Mouse (Mus musculus): Measurements from ENCODE around the gene Rhbdf2. TPM values are rescaled to one million over a fixed set of nuclear protein-coding genes. Genes with fewer than 3 reads are reported as not detected.

Rhbdf2 gene
- polyA plus RNA-seq, 1 experiment from 2014 or later, result 9.8 TPM

DNA sequence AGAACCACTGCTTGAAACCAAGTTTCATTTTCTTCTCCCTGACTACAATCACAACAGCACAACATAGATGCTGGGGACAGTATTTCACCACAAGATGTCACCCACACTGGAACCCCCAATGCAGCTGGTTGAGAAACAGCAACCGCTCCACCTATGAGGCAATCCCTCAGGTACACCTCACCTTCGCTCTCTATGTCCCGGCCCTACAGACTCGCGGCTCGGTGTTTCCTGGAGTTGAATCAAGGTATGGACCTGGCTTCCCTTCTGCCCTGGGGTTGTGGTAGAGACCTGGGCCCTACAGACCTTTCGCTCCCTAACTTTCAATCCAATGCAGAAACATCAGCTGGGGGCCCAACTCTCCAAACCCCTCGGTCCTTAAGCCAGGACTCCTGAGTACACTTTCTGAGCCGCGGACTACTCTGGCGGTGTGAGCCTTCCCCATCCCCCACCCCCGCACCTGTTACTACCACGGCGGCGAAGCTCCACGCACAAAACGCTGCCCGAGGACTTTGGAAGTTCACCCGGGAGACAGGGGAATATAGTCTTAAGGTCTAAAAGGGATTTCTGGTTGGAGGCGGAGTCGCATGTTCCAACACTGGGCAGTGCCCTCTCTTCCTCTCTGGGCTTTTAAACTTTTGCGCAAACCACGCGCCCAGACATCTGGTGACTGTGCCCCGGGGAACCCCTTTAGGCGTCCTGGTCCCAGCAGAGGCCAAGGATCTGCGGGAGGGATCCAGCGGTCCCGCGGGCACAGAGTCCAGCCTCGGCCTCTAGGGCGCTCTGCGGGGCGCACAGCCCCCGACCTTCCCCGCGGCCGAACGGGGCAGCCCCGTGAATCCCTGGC is 3.3 kb downstream of the Rhbdf2 start:
- H3K27ac ChIP-seq (ENCODE audit: low read depth), result peak overlapping the region; percentile 40; the same call in 1 of the 2 replicates
- no peaks in the 10 kb centered on the region for H3K27me3 ChIP-seq (ENCODE audit: insufficient read depth, low read length)
- DNase-seq, result no peak
- H3K4me1 ChIP-seq (ENCODE audit: insufficient read depth), result peaks cover 42% of the 10 kb centered on the region
- no peaks in the 10 kb centered on the region for H3K9me3 ChIP-seq (ENCODE audit: low read depth, low read length)
- H3K4me3 ChIP-seq (ENCODE audit: low read depth, low read length), result peak overlapping the region; percentile 70
- peak overlapping the region; percentile 70 for H3K9ac ChIP-seq
- H3K36me3 ChIP-seq (ENCODE audit: insufficient read depth), result no peaks in the 10 kb centered on the region
- no peak; the same call in 1 of the 2 replicates for ATAC-seq (ENCODE audit: insufficient read depth)
- peak overlapping the region; percentile 89 for H3K4me2 ChIP-seq
- 7% methylated on average over 40 of the region's 40 CpGs for WGBS
- TF ChIP-seq CTCF (IDR thresholded peaks at IDR 0.05; ENCODE audit: low read depth), result peak; percentile 1; the same call in 1 of the 2 replicates

DNA sequence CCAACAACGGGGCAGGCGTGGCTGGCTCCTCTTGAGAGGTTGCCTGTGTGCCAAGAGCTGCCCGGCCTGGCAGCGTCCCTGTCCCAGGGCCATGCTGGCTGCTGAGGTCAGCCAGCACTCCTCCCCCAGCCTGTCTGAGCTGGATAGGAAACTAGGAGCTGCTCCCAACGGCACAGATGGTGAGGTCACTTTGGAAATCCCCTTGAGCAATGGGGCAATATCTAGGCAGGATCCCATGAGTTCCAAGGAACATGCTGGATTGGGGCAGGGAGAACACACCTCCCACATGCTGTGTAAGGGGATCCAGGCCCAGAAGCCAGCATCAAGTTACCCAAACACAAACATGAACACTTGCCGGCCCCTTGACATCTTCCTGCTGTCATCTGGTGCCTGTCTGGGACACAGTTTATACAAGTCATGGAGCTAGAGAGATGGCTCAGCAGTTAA is 5.5 kb downstream of the Rhbdf2 start:
- H3K4me2 ChIP-seq, result peak overlapping the region; percentile 89
- WGBS, result 10% methylated on average over 6 of the region's 6 CpGs
- H3K36me3 ChIP-seq (ENCODE audit: insufficient read depth), result no peaks in the 10 kb centered on the region
- no peak overlapping the region for H3K4me3 ChIP-seq (ENCODE audit: low read depth, low read length)
- peak; percentile 78 for ATAC-seq (ENCODE audit: insufficient read depth)
- peaks cover 50% of the 10 kb centered on the region for H3K4me1 ChIP-seq (ENCODE audit: insufficient read depth)
- no peaks in the 10 kb centered on the region for H3K27me3 ChIP-seq (ENCODE audit: insufficient read depth, low read length)
- peak overlapping the region; percentile 84 for H3K27ac ChIP-seq (ENCODE audit: low read depth)
- H3K9ac ChIP-seq, result peak overlapping the region; percentile 25
- DNase-seq, result peak; percentile 90
- no peak for TF ChIP-seq CTCF (IDR thresholded peaks at IDR 0.05; ENCODE audit: low read depth)
- H3K9me3 ChIP-seq (ENCODE audit: low read depth, low read length), result no peaks in the 10 kb centered on the region

DNA sequence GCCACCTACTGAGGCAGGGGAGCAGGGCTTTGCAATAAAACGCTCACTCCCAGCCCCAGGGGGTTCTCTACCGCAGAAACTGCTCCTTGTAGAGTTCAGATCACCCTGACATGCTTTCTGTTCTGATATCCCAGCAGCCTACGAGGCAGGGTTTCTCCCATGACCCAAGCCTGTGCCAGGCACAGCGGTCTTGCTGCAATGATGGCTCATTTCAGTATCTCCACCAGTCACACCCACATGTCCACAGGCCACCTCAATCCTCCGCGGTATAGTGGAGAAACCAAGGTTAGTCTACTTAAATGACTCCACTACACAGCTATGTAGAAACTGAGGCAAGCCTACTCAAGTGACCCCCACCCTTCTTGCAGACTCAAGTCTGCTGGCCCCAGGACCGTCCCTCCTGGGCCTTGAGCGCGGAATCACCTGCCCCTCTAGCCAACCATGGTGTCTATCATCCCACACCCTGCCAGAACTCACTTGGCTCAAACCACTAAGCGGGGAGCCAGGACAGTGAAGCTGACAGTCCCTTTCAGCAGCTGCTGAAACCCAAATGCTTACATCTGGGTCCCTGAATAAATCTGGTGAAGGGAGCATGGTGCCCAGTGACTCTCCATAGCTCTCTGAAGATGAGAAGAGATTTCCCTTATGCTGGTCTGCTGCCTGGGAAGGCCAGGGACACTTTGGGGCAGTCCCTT is 6.1 kb downstream of the Rhbdf2 start:
- Histone ChIP-seq H3K4me3 (ENCODE audit: low read depth, low read length) (0 out of 2 replicates have a peak overlapping the region, but pooled peaks have one; percentile 3), H3K27ac (ENCODE audit: low read depth) (peak overlapping the region; percentile 84), H3K9ac (peak overlapping the region; percentile 25), H3K4me2 (peak overlapping the region; percentile 89), H3K9me3 (ENCODE audit: low read depth, low read length) (no peaks in the 10 kb centered on the region), H3K4me1 (ENCODE audit: insufficient read depth) (peaks cover 55% of the 10 kb centered on the region), H3K36me3 (ENCODE audit: insufficient read depth) (no peaks in the 10 kb centered on the region), H3K27me3 (ENCODE audit: insufficient read depth, low read length) (no peaks in the 10 kb centered on the region)
- TF ChIP-seq CTCF (IDR thresholded peaks at IDR 0.05; ENCODE audit: low read depth), result no peak
- peak; percentile 68 for DNase-seq
- WGBS, result 61% methylated on average over 10 of the region's 10 CpGs
- peak; percentile 23 for ATAC-seq (ENCODE audit: insufficient read depth)

DNA sequence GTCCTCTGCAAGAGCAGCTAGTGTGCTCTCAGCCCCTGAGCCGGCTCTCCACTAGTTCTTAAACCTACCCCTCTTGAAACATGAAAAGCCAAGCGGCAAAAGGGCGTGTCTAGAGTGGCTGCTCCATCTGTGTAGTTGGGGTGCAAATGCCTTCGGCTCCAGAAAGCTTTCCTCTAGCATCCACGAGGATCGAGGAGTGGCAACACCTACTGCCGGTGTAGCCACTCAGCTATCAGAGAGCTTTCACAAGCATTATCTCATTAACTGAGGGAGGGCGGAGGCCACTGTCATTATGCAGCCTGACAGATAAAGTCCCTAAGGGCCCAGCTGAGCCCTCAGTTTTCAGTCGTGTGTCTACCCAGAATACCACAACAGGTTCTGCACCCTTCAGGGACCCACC is 6.7 kb downstream of the Rhbdf2 start:
- no peaks in the 10 kb centered on the region for H3K36me3 ChIP-seq (ENCODE audit: insufficient read depth)
- no peak overlapping the region for H3K9ac ChIP-seq
- no peaks in the 10 kb centered on the region for H3K9me3 ChIP-seq (ENCODE audit: low read depth, low read length)
- H3K4me3 ChIP-seq (ENCODE audit: low read depth, low read length), result no peak overlapping the region
- DNase-seq (peak; percentile 57), ATAC-seq (ENCODE audit: insufficient read depth) (no peak)
- peak overlapping the region; percentile 84 for H3K27ac ChIP-seq (ENCODE audit: low read depth)
- peaks cover 60% of the 10 kb centered on the region for H3K4me1 ChIP-seq (ENCODE audit: insufficient read depth)
- TF ChIP-seq CTCF (IDR thresholded peaks at IDR 0.05; ENCODE audit: low read depth), result no peak
- peak overlapping the region; percentile 89 for H3K4me2 ChIP-seq
- no peaks in the 10 kb centered on the region for H3K27me3 ChIP-seq (ENCODE audit: insufficient read depth, low read length)
- WGBS, result 24% methylated on average over 9 of the region's 9 CpGs

DNA sequence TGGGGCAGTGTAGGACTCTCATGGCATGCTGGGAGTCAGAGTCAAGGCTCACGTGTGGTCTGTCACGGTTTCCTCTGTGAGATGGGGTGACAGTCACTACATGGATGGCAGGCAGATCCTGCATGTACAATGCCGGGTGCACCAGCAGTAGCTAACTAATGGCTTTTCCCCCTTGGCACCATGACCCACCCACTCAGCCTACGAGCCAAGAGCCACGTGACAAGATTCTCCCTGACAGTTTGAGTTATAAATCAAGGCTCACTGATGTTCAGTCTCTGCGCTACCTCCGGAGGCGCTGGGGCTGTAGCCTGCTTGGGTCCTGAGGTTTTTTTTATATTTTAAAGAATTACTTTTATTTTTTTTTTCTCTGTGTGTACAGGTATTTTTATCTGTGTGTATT is 7.3 kb downstream of the Rhbdf2 start:
- Histone ChIP-seq H3K4me2 (peak overlapping the region; percentile 89; the same call in 1 of the 2 replicates), H3K4me1 (ENCODE audit: insufficient read depth) (peaks cover 58% of the 10 kb centered on the region), H3K27ac (ENCODE audit: low read depth) (no peak overlapping the region), H3K27me3 (ENCODE audit: insufficient read depth, low read length) (no peaks in the 10 kb centered on the region), H3K9me3 (ENCODE audit: low read depth, low read length) (no peaks in the 10 kb centered on the region), H3K36me3 (ENCODE audit: insufficient read depth) (no peaks in the 10 kb centered on the region), H3K9ac (no peak overlapping the region), H3K4me3 (ENCODE audit: low read depth, low read length) (no peak overlapping the region)
- 48% methylated on average over 8 of the region's 8 CpGs for WGBS
- DNase-seq (no peak), ATAC-seq (ENCODE audit: insufficient read depth) (no peak)
- no peak for TF ChIP-seq CTCF (IDR thresholded peaks at IDR 0.05; ENCODE audit: low read depth)

DNA sequence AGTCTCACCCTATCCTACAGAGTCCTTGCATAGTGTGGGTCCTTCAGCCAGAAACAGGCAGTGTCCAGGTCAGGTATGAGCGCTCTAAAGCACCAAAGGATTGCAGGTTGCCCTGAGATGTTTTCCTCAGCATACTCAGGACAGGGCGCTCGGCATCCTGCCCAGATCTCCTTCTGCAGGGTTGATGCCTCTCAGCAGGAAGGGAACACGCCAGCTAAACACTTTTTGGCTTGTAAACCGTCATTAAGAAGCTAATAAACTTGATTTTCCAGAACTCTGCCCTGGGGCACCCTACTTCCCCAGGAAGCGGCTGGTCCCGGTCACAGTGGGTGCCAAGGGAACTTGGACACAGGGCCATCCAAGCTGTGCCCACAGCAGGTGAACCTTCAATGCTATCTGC is 7.7 kb downstream of the Rhbdf2 start:
- Histone ChIP-seq H3K4me2 (0 out of 2 replicates have a peak overlapping the region, but pooled peaks have one; percentile 12), H3K27me3 (ENCODE audit: insufficient read depth, low read length) (no peaks in the 10 kb centered on the region), H3K9ac (no peak overlapping the region), H3K9me3 (ENCODE audit: low read depth, low read length) (no peaks in the 10 kb centered on the region), H3K36me3 (ENCODE audit: insufficient read depth) (no peaks in the 10 kb centered on the region), H3K4me1 (ENCODE audit: insufficient read depth) (peaks cover 54% of the 10 kb centered on the region), H3K27ac (ENCODE audit: low read depth) (no peak overlapping the region), H3K4me3 (ENCODE audit: low read depth, low read length) (no peak overlapping the region)
- no peak for DNase-seq
- TF ChIP-seq CTCF (IDR thresholded peaks at IDR 0.05; ENCODE audit: low read depth), result no peak
- WGBS, result 87% methylated on average over 7 of the region's 7 CpGs
- ATAC-seq (ENCODE audit: insufficient read depth), result no peak

DNA sequence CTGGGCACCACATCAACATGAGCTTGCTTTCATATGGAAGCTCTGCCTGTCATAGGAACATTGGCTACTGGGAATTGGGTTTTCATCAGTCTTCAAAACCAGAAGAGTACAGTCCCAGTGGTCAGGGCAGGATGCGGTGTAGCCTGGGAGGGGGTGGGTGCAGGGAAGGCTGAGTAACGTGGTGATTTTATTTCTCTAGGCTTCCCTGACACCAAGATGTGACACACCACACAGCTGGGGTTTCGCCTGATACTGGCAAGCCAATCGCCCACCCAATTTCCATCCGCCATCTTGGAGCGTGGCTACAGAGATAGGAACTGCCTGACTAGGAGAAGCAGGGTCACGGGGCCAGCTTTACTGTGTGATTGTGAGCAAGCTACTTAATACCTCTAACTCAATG is 8.2 kb downstream of the Rhbdf2 start:
- no peak overlapping the region for H3K9ac ChIP-seq
- DNase-seq, result no peak
- no peak for TF ChIP-seq CTCF (IDR thresholded peaks at IDR 0.05; ENCODE audit: low read depth)
- ATAC-seq (ENCODE audit: insufficient read depth), result no peak
- H3K4me2 ChIP-seq, result no peak overlapping the region
- H3K27ac ChIP-seq (ENCODE audit: low read depth), result no peak overlapping the region
- 87% methylated on average over 7 of the region's 7 CpGs for WGBS
- H3K4me1 ChIP-seq (ENCODE audit: insufficient read depth), result peaks cover 53% of the 10 kb centered on the region
- H3K27me3 ChIP-seq (ENCODE audit: insufficient read depth, low read length), result no peaks in the 10 kb centered on the region
- no peaks in the 10 kb centered on the region for H3K36me3 ChIP-seq (ENCODE audit: insufficient read depth)
- no peaks in the 10 kb centered on the region for H3K9me3 ChIP-seq (ENCODE audit: low read depth, low read length)
- no peak overlapping the region for H3K4me3 ChIP-seq (ENCODE audit: low read depth, low read length)

Measured in lung, embryonic 14.5 days (tissue).